Mouse (Mus musculus): Measurements from ENCODE around the gene Arl3.
A peak's percentile ranks its signal among the peaks of the same experiment; 100 is the strongest.

The Arl3 gene

GRCm38 (mm10) chr19:46533525-46533924, 39.5 kb downstream of the Arl3 start:
- DNase-seq (ENCODE audit: extremely low spot score, low spot score) = no peak

DNA sequence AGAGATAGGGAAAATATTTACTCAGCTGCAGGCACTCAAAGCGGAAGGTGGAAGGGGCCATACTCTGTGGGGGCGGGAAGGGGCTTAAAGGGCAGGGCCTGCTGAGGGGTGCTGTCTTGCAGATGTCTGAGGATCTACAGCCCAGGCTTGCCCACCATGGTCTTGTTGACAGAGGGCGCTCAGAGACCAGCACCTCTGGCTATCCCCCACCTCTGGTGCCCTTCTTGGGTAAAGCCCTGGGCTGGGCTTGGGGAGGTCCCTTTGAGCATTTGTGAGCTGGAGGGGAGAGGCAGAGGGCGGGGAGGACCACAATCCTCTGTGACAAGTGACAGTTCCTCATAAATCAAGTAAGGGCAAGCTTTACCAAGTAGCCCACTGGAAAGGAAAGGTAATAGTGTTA, 39.9 kb downstream of the Arl3 start:
- peak; percentile 50 for DNase-seq (ENCODE audit: extremely low spot score, low spot score)

GRCm38 (mm10) chr19:46532031-46532688, 40.8 kb downstream of the Arl3 start:
- peak; percentile 40 for DNase-seq (ENCODE audit: extremely low spot score, low spot score)

DNA sequence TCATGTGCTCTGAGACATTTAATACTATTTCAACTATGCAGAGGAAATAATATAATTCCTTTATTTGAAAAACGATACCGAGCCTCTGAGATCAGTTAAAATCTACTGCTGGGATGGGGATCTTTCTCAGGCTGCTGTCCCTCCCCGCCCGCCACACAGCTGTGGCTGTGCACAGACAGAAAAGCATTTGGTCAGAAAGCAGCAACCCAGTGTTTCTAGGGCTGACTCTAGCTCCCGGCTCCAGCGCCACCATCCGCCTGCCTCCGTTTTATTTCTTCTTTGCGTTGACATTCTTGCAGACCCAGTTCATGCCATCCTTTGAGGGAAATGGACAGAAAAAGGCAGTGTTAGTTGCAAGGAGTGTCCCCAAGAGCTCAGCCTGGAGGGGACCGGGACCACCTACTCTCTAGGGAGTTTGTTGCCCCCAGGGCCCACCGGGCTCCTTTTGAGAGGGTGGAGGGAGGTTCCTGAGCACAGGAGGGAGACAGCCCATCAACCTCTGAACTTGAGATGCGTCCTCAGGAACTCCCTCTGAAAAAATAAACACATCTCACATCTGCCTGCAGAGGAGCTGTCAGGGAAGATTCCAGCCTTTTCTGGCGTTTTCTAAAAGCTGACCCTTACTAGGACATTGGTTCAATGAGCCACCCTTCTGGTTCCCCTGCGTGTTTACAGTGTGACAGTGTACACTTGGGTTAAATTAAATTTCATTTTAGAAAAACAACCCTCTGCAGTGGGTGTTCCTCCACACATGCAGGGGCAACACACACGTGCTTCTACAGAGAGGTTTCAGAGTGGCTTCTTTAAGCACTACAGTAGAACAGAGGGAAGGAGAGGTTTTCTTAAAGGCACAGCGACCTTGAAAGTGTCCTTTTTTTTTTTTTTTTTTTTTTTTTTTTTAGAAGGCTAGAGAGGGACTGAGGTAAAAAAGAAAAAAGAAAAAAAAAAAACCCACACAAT, 41.6 kb downstream of the Arl3 start:
- no peak for DNase-seq (ENCODE audit: extremely low spot score, low spot score)

GRCm38 (mm10) chr19:46530449-46530990, 42.5 kb downstream of the Arl3 start:
- no peak for DNase-seq (ENCODE audit: extremely low spot score, low spot score)

- DNase-seq (ENCODE audit: extremely low spot score, low spot score) = peak; percentile 48
These were observed 43.2 kb downstream of the Arl3 start for GRCm38 (mm10) chr19:46529601-46530448.

DNA sequence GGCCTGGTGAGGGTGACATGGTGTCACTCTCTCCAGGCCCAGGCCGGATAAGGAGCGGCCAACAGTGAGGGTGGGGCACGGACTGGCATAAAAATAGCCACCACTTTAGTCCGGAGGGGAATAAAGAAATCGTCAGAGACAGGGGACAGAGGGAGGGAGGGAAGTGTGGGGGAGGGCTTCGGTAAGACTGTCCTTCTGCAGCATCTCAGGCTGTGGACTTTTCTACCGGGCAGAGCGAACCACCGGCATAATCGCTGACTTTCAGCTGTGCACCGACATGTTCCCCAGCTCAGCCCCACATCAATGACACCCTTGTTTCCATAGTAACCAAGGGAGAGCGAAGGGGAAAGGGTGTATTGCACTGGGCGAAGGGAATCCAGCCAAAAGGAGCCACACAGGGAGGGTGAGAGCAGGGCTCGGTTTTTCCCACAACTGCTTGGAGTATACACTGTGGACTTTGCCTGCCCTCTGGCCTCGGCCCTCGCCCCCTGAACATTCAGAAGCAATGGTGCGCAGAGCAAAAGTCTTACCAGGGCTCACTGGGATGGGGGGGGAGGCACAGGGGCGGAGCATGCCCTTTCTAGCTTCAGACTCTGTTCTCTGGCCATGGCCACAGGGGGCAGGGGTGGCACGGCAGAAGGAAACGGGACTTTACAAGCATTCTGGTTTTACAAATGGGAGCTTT, 44.3 kb downstream of the Arl3 start:
- peak; percentile 73 for DNase-seq (ENCODE audit: extremely low spot score, low spot score)

DNA sequence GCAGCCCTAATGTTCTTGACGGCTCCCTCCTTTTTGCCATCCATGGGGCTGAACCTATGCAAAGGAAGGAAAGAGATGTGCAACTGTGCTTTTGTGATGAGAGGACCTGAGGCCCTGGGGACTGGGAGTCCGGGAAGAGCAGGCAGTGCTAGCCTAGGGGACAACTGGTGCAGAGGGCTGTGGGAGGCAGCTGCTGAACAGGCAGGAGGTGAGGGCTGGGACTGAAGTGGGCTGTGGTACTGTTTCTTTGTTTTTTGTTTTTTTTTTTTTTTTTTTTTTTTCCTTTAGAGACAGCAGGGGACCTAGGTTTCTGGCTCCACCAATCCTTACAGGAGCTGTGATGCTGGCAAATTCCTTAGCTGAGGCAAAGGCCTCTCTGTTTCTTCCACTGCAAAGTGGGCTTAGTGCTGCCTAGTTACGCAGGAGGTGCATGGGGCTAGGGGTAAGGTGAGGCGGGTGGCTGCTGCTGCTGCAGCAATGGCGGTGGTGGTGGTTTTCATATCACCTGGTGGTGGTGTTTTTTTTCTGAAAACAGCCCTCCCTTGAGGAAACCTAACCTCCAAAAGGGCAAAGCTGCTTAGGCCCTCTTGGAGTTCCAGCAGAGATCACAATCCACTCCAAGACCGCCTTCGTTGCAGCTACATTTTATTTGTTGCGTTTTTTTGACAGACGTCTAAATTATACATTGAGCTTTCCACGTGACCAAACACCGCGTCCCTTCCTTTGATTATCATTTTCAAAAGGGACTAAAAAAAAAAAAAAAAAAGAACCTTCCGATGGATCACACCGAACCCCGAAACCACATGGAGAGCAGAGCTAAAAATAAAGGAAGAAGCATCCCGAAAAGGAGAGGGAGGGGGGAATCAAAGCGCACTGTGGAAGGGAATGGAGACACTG, 45.1 kb downstream of the Arl3 start:
- no peak for DNase-seq (ENCODE audit: extremely low spot score, low spot score)

DNA sequence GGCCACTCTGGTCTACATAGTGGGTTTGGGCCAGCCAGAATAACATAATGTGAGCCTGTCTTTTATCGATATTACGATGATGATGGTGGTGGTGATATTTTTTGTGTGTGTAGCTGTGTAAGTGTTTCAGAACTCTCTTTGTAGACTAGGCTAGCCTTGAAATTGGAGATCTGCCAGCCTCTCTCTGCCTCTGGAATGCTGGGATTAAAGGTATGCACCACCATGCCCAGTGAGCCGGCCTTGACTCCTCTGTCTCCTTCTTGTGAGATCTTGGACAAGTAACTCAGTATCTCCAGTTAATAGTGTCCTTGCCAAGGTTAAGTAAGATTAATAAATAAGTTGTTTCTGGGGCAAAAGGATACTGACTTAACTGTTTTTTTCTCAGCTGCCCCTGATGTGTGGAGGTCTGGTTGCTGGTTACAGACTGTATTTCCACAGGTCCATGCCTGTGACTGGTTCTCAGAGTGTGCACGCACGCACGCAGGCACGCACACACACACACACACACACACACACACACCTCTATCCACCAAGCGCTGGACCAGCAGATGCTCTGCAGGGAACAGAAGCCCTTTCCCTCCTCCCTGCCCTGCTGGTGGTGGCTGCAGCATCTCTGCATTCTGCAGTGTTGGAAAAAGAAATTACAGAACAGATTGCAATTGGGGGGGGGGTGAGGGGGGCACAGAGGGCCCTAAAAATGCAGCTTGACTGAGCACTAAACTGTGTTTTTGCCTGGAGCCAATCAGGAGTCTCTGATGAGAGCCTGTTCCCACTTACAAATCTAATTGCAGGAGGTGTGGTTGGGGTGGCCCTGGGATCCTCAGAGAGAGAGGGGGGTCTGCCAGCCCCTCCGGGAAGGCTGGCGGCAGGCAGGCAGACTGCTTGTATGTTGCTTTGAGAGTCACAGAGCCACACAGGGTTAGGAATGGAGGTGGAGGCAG, 47.0 kb downstream of the Arl3 start:
- DNase-seq (ENCODE audit: extremely low spot score, low spot score) = no peak

- peak; percentile 51 for DNase-seq (ENCODE audit: extremely low spot score, low spot score)
These were observed 48.2 kb downstream of the Arl3 start for GRCm38 (mm10) chr19:46524601-46525321.

DNA sequence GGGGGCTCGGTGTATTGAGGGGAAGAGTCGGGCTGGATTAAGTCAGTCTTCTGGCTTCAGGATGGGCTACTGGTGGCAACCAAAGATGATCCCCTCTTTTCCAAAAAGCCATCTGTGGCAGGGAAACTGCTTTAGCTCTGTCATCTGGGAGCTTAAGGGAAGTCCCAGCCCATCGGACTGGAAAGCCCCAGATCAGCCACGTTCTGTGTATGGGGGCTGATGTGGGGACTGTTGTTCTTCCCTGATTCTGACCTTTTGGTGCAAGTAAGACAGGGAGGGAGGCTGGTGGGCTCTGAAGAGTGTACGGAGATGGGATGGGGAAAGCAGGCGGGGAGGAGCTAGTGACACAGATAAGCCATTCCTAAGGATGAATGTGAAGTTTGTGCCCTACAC, 48.9 kb downstream of the Arl3 start:
- no peak for DNase-seq (ENCODE audit: extremely low spot score, low spot score)

DNA sequence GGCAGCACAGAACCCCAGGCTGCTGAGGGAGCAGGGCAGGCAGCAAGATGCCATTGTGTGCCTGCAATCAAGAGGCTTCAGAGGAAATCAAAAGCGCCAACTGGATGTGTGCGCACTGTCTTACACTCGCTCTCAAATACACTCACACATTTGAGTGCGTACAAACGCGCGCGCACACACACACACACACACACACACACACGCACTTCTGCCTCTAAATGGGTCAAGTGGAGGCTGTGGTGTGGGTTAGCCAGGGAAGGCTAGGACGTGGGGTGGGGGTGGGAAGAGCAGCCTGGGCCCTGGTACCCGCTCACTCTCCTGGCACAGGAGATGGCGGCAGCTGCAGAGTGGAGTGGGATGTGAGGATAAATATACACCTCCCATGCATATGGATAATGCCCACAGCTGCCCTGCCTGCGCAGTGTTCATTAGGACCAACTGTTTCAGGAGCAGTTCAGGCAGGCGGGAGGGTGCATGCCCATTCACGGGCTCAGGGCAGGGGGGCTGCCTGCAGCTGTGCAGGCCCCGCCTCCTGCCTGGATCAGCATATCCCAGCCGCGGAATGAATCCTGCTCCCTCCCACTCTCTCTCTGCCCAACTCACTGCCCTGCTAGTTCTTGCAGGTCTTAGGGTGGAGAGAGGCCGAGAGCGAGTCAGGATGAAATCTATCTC, 49.4 kb downstream of the Arl3 start:
- DNase-seq (ENCODE audit: extremely low spot score, low spot score) = peak; percentile 71

- DNase-seq (ENCODE audit: extremely low spot score, low spot score) = no peak
These were observed 49.9 kb downstream of the Arl3 start for GRCm38 (mm10) chr19:46523131-46523479.

- DNase-seq (ENCODE audit: extremely low spot score, low spot score) = no peak
These were observed 50.5 kb downstream of the Arl3 start for GRCm38 (mm10) chr19:46522433-46523044.

DNA sequence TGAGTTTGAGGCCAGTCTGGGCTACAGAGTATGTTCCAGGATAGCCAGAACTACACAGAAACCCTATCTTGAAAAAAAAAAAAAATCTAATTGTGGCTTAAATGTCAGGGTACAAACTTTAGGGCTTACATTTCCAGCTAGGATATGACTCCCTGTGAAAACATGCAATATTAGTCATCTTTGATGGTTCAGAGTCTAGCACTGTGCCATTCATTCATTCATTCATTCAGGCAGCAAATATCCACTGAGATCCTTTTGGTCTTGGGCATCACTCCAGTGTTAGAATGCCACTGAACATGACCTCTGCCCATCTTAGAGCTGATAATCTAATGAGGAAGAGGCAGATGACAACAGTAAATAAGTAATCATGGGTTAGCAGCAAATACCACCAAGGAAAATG, 51.3 kb downstream of the Arl3 start:
- no peak for DNase-seq (ENCODE audit: extremely low spot score, low spot score)

- no peak for DNase-seq (ENCODE audit: extremely low spot score, low spot score)
These were observed 54.0 kb downstream of the Arl3 start for GRCm38 (mm10) chr19:46518828-46519621.

All from neural tube, embryonic 10.5 days (tissue).